Mouse (Mus musculus) megakaryocyte-erythroid progenitor cell, adult 5-6 weeks (primary cell): ENCODE data around the gene Slc9c1. TPM values are rescaled to one million over a fixed set of nuclear protein-coding genes. Genes with fewer than 3 reads are reported as not detected.

ENCODE experiments used
- ATAC-seq: replicated peaks from 2 replicates; pipeline ENCODE4 v1.8.0; 2016; ENCODE audit warnings: mild to moderate bottlenecking, inconsistent platforms; ENCODE audit not compliant: severe bottlenecking, poor library complexity, low FRiP score, low TSS enrichment
- total RNA-seq, 2 experiments: library from RNA; stranded (forward) in 1 of 2; stranded (reverse) in 1 of 2; fragments of 200-1000, 215-1000 nt in 1 of 2; fragments of >200 nt in 1 of 2; fragmentation: Nextera tagmentation in 1 of 2; gene quantifications; 2 replicates each; pipeline ENCODE4 v1.2.3; 2014 to 2017

Gene Slc9c1
- total RNA-seq, 2 experiments from 2014 or later, result not detected

DNA sequence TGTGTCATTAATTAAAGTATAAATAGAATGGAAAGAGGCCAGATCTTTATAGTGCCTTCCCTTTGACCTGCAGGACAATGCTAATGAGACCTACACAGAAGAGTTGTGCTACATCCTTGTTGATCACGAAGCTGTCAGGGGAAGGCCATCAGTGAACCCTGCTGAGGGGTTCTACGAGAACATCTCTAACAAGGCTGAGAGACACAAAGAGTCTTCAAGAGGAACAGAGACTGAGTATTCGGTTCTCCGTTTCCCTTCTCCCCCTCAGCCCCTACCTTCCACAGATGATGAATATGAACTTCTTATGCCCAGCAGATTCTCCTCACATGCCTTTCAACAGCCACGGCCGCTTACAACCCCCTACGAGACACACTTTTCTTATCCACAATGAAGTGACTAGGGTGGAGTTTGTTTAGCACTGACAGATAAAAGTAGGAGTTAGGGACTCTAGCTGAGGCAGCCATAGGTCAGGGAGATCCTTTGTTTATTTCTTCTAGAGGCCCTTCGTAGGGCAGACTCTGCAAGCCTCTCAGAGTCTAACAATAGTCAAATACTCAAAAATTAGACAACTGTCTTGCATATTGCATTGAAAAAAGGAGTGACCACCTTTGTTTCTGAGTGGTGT lies 84.8 kb downstream of the Slc9c1 start:
- peak; percentile 58 for ATAC-seq

DNA sequence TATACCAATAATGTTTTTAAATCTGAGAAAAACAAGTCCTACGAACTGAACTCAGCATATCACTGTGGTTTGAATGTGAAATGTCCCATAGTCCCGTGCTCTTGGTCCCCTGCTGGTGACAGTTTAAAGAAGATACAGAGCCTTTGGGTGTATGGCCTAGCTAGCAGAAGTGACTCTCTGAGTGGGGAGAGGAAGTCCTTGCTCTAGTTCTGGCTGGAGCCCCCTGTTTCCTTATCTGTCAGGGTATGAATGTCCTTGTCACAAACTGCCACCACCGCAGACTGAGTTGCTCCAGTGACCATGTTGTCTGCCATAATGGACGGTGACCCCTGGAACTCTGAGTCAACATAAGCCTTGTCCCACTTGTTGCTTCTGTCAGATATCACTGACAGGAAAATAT lies 88.1 kb downstream of the Slc9c1 start:
- 0 out of 2 replicates have a peak, but pooled peaks have one; percentile 35 for ATAC-seq

DNA sequence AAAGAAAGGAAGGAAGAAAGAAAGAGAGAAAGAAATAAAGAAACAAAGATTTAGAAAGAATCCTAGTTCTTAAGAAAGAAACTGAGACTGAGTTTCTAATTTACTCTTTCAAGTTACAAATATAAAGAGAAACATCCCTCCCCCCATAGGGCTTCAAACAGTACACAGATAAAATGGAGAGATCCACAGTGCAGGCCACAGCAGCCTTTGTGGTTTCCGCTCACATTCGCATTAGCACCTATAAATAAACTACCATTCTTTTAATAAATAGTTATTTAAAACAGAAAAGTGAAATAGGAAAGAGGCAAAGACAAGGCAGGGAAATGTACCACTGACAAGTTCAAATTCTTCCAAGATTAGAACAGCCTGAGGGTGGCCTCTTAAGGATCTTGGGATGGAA lies 89.7 kb downstream of the Slc9c1 start:
- no peak for ATAC-seq

DNA sequence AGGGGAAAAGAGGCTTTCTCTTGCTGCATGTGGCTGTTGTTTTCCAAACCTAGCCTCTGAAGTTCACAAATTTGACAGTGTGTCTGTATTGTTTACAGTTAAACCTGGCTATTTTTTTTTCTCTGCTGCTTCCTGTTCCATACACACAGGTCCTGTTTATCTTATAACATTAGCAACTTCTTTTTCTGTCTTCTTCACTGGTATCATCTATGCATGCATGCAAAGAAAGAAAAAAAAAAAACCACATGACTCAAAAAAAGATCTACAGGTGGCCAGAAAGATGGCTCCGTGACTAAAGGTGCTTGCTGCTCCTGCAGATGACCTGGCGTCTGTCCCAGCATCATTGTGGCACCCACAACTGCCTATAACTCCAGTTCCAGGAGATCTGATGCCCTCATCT lies 90.2 kb downstream of the Slc9c1 start:
- ATAC-seq, result 0 out of 2 replicates have a peak, but pooled peaks have one; percentile 11

DNA sequence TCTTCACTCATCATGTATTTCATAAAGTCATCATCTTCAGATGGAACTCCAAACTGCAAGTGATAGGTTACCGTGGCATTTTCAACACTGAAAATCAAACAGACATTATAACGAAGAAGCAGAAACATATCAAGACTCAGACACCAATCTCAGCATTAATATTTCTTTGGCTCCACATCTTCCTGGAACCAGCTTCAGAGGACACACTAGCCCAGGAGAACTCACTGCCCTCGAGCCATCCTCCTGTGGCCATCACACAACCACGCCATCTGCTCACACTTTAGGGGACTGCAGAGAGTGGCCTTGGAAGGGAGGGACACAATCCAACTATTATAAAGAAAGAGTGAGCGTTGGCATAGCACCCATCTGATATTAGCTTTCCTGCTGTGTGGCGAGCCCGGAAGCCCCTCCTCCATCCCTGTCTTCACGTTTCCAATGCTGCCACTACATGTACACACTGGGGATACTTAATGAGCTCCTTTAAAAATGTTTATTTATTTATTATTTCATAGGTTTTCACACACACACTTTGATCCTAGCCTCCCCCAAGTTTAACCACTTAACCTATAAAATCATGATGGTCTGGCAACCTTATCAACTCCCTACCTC lies 94.5 kb downstream of the Slc9c1 start:
- no peak for ATAC-seq

DNA sequence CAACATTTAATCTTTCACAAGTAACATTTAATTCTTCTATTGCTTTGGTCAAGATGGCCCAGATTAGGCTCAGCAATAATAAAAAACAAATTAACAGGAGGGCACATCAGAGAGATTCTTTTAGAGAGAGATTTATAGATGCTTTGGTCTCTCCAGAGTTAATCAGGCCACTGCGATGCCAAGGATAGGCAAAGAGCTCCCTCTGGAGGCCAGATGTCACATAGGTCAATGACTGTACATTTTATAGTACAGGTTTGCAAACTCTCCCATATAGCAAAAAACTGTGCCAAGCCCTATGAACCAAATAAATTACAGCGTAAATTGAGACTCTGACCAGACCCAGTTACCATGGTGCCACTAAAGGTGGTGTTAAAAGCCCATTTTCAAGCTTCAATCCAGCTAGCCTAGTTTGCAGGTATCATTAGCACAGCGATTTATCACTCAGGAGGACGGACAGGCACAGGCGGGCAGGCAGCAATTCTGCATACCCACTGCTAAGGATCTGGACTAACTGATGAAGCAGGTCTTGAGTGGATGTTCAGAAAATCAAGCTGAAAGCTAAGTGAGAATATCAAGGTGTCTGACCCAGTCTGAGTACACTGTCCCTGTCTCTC lies 95.3 kb downstream of the Slc9c1 start:
- ATAC-seq, result peak; percentile 90

DNA sequence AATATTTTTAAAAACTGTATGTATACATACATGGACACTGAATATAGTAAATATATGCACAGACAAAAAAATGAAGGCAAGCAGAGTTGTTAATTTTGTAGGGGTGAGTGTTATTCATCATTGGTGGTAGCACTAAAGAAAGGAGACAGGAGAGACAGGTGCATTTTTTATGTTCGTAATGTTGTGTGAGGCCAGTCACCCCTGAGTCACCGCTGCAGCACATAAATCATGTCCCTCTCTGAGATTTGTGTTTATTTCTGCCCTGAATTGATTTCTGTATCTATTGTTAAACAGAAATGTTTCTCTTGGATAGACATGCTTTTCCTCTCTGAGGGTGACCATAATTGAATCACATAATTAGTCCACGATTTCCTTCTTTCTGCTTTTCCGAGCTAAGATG lies 97.3 kb downstream of the Slc9c1 start:
- ATAC-seq, result no peak

DNA sequence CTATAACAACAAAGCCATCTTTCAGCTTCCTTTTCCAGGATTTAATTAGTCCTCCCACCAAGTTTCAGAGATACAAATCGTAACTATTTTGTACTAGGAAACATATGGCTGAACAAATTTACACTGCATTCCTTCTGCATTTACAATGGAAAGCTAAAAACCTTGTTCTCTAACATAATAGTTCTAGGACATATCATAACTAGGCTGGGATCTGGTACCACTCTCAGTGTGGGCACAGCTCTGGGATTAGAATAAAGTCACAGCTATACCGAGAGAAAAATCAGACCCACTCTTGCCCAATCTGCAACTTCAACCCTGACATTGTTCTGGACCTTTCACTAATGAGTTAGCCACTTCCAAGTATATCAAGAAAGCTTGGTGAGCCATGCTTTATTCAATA lies 100.7 kb downstream of the Slc9c1 start:
- ATAC-seq, result no peak

DNA sequence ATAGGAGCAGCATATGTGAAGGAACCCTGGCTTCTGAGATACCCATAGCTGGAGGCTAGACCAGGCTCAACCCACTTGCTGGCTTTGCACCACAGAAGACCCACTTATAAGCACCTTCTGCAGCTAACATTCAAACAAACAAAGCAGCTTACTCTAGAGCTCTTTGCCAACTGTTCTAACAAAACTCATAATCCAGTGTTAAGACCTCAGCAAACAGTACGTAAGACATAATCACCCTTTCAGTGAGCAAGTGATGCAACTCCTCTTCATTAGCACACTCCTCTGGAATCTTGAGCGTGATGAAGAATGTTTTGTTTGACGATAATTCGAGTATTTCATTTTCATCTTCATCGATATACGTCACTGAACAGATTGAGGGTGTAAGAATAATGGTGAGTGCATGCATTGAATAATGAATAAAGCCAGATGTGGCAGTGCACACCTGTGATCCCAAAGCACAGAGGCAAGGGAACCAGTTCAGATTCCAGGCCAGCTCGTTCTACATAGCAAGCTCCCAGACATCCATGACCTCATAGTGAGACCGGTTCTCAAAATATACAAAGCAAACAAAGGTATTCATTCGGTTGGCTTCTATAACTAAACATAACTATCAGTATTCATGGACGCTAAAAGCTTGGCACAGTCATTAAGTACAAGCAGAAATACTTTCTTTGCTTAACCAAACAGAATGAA lies 105.1 kb downstream of the Slc9c1 start:
- no peak for ATAC-seq

DNA sequence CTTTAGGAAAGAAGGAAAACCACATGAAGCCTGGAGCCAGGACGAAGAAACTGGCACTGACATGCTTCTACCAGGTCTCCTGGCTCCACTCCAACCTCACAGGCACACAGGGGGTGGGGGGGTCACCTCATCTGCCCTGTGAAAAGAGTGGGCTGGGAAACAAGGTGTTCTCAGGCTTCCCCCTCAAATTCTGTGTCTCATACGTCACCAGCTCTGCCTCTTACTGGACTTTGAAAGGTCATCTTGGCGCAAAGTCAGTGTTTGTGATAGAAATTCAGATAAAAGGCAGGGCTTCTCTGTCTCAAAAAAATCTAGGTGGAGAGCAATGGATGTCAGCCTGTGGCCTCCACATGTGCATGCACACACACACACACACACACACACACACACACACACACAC lies 106.2 kb downstream of the Slc9c1 start:
- ATAC-seq, result no peak

DNA sequence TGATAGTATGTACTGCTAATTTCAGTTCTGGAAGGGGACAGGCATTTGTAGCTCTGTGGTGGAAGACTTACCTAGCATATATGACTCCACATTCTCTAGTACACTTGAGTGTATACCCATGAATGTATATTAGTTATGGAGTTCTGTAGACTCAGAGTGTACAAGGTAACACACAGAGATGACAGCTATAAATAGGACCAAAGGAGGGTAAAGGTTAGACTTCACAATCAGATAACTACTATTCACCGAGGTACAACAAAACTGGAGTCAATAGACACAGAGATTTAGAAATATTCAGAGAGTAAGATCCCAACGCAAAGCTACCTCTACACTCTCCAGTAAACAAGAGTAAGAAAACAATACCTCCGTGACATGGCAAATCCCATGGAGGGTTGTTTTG lies 108.8 kb downstream of the Slc9c1 start:
- ATAC-seq, result no peak

DNA sequence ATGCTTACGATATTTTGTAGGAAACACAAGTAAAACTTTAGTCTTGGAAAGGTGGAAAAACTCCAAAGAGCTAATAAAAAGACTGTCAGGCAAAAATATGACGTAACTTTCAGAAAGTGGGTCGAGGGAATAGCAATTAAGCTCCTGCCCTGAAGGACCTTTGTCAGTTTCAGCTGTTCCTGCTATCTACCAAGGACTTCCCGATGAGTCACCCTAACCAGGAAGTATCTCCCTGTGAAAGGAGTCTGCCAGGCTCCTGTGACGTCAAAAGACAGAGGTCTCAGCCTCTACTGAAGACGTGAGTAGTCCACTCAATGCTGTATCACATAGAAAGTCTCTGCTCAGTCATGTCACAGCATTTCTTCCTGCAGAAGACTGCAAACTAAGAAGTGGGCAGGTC lies 109.3 kb downstream of the Slc9c1 start:
- peak; percentile 86 for ATAC-seq

DNA sequence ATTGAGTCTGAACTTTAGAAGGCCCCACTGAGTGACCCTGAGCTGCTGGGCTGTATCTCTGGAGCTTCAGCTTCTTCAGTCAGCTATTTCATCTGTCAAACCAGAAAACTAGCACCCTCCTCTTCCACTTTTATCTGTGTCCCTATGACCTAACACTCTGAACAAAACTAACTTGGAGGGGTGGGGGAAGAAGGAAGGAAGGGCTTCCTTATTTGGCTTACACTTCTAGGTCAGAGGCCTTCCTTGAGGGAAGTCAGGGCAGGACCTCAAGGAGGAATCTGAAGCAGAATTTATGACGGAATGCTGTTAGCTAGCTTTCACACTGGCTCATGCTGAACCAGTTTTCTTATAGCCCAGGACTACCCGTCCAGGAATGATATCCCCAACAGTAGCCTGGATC lies 116.4 kb downstream of the Slc9c1 start:
- ATAC-seq, result no peak

DNA sequence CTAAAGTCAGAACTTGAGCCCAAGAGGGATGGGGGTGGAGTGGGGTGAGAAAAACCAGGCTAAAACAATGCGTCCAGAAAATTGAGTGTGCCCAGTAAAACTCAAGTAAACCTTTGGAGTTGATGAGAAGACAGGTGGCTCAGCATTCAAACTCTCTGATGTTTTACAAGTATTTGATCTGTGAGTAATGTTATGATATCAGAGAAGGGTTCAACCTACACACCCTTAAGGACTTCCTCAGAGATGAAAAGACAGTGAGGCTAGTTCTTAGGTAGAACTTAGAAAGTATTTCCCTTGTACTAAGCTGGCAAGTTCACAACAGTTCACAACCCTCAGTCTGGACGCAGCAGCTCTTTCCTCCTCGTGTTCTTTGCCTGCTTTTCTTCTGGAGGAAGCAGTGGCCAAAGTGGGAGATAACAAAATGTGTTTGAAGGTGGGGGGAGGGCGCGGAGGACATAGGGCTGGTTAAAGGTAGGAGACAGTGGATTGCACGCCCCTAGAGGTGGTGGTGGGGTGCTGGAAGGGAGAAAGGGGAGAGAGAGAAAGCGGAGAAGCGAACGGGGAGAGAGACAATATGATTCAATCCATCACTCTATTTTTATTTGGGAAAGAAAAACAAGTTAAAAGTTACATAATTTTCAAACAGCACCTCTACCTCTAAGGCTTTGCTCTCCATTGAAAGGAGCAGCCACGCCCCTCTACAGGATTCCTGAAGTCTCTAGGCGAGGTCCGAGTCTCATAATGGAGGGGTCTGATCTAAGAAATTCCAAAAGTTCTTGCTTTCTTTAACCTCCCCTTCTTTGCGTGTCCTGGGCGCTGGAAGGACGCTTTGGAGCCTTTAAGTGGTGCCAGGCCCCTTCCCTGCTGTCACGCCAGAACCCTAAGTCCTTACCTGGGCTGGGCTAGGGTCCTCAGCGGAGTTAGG lies 118.2 kb downstream of the Slc9c1 start:
- ATAC-seq, result peak; percentile 46

DNA sequence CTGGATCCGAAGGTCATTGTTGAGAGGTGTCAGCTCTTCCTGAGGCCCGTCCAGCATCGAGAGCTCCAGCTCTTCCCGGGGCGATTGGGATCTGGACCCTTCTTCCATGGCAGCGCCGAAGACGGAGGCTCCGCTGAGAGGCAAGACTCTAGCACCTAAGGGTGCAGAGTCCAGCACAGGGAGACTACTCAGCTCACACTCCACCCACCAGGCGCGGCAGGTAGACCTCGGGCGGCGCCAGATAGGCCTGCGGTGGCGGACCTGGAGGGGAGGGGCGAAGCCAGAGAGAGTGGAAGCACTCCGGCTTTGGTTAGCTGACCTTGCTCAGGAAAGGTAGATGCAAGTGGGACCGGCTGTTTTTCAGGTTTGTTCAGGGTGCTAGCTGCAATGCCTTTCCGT lies 118.8 kb downstream of the Slc9c1 start, which contains the start of gene BC016579:
Gene BC016579, minus strand, starts transcription at position 135 of the 399 bp plus-strand sequence.
- ATAC-seq, result peak; percentile 79

DNA sequence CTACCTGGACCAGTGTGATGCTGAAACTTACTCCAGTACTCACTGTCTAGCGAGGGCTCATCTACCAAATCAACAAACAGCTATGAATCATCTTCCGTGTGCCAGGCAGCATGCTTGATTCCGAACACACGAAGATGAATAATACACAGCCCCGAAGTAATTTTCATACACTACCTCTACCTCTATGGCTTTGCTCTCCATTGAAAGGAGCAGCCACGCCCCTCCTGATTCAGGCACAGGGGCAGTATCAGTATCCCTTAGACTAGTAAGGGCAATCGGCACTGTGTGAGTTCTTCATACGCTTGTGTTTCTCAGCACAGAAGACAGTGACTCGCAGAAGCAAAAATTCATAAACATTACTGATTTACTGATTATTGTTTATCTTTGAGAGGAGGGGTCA lies 119.4 kb downstream of the Slc9c1 start:
- no peak for ATAC-seq
